Mouse (Mus musculus) intestine, postnatal 0 days (tissue): ENCODE data around the gene Mtch2. TPM values are rescaled to one million over a fixed set of nuclear protein-coding genes. Genes with fewer than 3 reads are reported as not detected.
"Not testable (repeated sequence)": the region's sequence is repeated elsewhere in the genome, so short reads cannot be mapped to it uniquely, and the experiment has no call there.

ENCODE experiments used
- ATAC-seq: fragments of 200-750 bp; cut with Nextera tagmentation; 2 replicates; pipeline ENCODE4 v1.8.0; 2017; ENCODE audit warnings: mild to moderate bottlenecking, moderate TSS enrichment, moderate library complexity
- H3K27ac ChIP-seq: fragments of 300-500 bp; sonication (generic); 2 replicates; pipeline ENCODE4 v1.5.1; 2014; ENCODE audit warnings: mild to moderate bottlenecking, low read depth, low read length, moderate library complexity
- H3K27me3 ChIP-seq: fragments of 300-500 bp; sonication (generic); replicated peaks from 2 replicates; pipeline ENCODE4 v1.6.1; 2014; ENCODE audit warnings: low read length, mixed read lengths; ENCODE audit not compliant: control insufficient read depth, insufficient read depth
- H3K36me3 ChIP-seq: fragments of 300-500 bp; sonication (generic); 2 replicates; pipeline ENCODE4 v1.6.1; 2014; ENCODE audit warnings: mild to moderate bottlenecking, moderate library complexity; ENCODE audit not compliant: control insufficient read depth, insufficient read depth
- H3K4me1 ChIP-seq: fragments of 300-500 bp; sonication (generic); replicated peaks from 2 replicates; pipeline ENCODE4 v1.6.1; 2014; ENCODE audit warnings: antibody characterized with exemption, low read length, mixed read lengths; ENCODE audit not compliant: control insufficient read depth, insufficient read depth
- H3K4me2 ChIP-seq: fragments of 300-500 bp; sonication (generic); replicated peaks from 2 replicates; pipeline ENCODE4 v1.6.1; 2014; ENCODE audit warnings: low read depth, mild to moderate bottlenecking, moderate library complexity
- H3K4me3 ChIP-seq: fragments of 300-500 bp; sonication (generic); 2 replicates; pipeline ENCODE4 v1.5.1; 2014; ENCODE audit warnings: low read depth, low read length
- H3K9ac ChIP-seq: fragments of 300-500 bp; sonication (generic); 2 replicates; pipeline ENCODE4 v1.6.1; 2014; ENCODE audit warnings: mild to moderate bottlenecking, low read depth, low read length
- H3K9me3 ChIP-seq: fragments of 300-500 bp; sonication (generic); 2 replicates; pipeline ENCODE4 v1.6.1; 2016; ENCODE audit warnings: mixed run types; ENCODE audit not compliant: control insufficient read depth
- CTCF ChIP-seq: sonication (generic); IDR thresholded peaks from 2 replicates; pipeline ENCODE4 v1.5.1; 2016; ENCODE audit warnings: low read depth, mild to moderate bottlenecking, control low read depth, antibody characterized with exemption, moderate library complexity
- WGBS: fragments of 180-500 bp; shearing (Covaris S2); extraction: QIAGEN DNeasy Blood & Tissue Kit; methylation state at CpG from one replicate; pipeline ENCODE4 v1.1.7; 2014; 5-methylcytosine and 5-hydroxymethylcytosine counted together
- polyA plus RNA-seq: library from polyadenylated mRNA; unstranded; fragments of >200 nt; fragmentation: Nextera tagmentation; extraction: Ambion mirVana; gene quantifications from 2 replicates; pipeline ENCODE4 v1.2.1, GENCODE M21; 2015

Mtch2 gene
- polyA plus RNA-seq, 1 experiment from 2014 or later, result 196 TPM

GRCm38 (mm10) chr2:90893673-90894298, 46.8 kb downstream of the Mtch2 start:
- Histone ChIP-seq H3K4me3 (no peak overlapping the region), H3K9ac (no peak overlapping the region), H3K27me3 (peaks cover 8% of the 10 kb centered on the region; the same call in 1 of the 2 replicates), H3K4me1 (peaks cover 4% of the 10 kb centered on the region; the same call in 1 of the 2 replicates), H3K36me3 (peaks cover 39% of the 10 kb centered on the region), H3K27ac (no peak overlapping the region), H3K4me2 (no peak overlapping the region), H3K9me3 (no peaks in the 10 kb centered on the region)
- TF ChIP-seq CTCF, result no peak
- no peak for ATAC-seq
- 65% methylated on average over 6 of the region's 6 CpGs for WGBS

GRCm38 (mm10) chr2:90894299-90894677, 47.3 kb downstream of the Mtch2 start:
- not testable (repeated sequence) for H3K4me1 ChIP-seq, H3K9me3 ChIP-seq, H3K27me3 ChIP-seq, ATAC-seq, H3K4me2 ChIP-seq, H3K27ac ChIP-seq, H3K9ac ChIP-seq, H3K4me3 ChIP-seq
- 79% methylated on average over 3 of the region's 3 CpGs for WGBS
- peaks cover 41% of the 10 kb centered on the region for H3K36me3 ChIP-seq

GRCm38 (mm10) chr2:90903398-90903797, 56.4 kb downstream of the Mtch2 start:
- H3K4me3 ChIP-seq, result peak overlapping the region; percentile 79
- H3K4me2 ChIP-seq, result peak overlapping the region; percentile 74
- WGBS, result 58% methylated on average over 2 of the region's 2 CpGs
- no peaks in the 10 kb centered on the region for H3K27me3 ChIP-seq
- peaks cover 9% of the 10 kb centered on the region for H3K4me1 ChIP-seq
- peaks cover 35% of the 10 kb centered on the region for H3K36me3 ChIP-seq
- no peaks in the 10 kb centered on the region for H3K9me3 ChIP-seq
- no peak overlapping the region for H3K27ac ChIP-seq
- TF ChIP-seq CTCF, result no peak
- ATAC-seq, result no peak
- H3K9ac ChIP-seq, result peak overlapping the region; percentile 89; the same call in 1 of the 2 replicates

GRCm38 (mm10) chr2:90904076-90904855, 57.3 kb downstream of the Mtch2 start, which contains the start of the genes Kbtbd4 and Ndufs3:
TSS of gene Kbtbd4 (plus strand) at chr2:90904740.
TSS of gene Ndufs3 (minus strand) at chr2:90904827.
- H3K4me2 ChIP-seq, result peak within 1 kb of the TSS; percentile 74
- under 1% methylated on average over 42 of the region's 43 CpGs for WGBS
- peaks cover 39% of the 10 kb centered on the region for H3K36me3 ChIP-seq
- peak within 1 kb of the TSS; percentile 79 for H3K4me3 ChIP-seq
- H3K27me3 ChIP-seq, result no peaks in the 10 kb centered on the region
- no peak for TF ChIP-seq CTCF
- no peaks in the 10 kb centered on the region for H3K9me3 ChIP-seq
- peaks cover 9% of the 10 kb centered on the region for H3K4me1 ChIP-seq
- peak within 1 kb of the TSS; percentile 84 for H3K27ac ChIP-seq
- peak; percentile 89 for ATAC-seq
- peak within 1 kb of the TSS; percentile 89 for H3K9ac ChIP-seq

- ATAC-seq, result peak; percentile 46
- 0% methylated on average over 21 of the region's 21 CpGs for WGBS
- no peak for TF ChIP-seq CTCF
- Histone ChIP-seq H3K27ac (peak overlapping the region; percentile 84), H3K4me1 (peaks cover 9% of the 10 kb centered on the region), H3K27me3 (no peaks in the 10 kb centered on the region), H3K9me3 (no peaks in the 10 kb centered on the region), H3K36me3 (peaks cover 45% of the 10 kb centered on the region), H3K9ac (peak overlapping the region; percentile 89), H3K4me3 (peak overlapping the region; percentile 79), H3K4me2 (peak overlapping the region; percentile 74)
Measured at GRCm38 (mm10) chr2:90904856-90905224, 57.9 kb downstream of the Mtch2 start.

GRCm38 (mm10) chr2:90906721-90907120, 59.8 kb downstream of the Mtch2 start:
- Histone ChIP-seq H3K27ac (no peak overlapping the region), H3K9ac (no peak overlapping the region), H3K4me1 (peaks cover 9% of the 10 kb centered on the region), H3K27me3 (no peaks in the 10 kb centered on the region), H3K36me3 (peaks cover 51% of the 10 kb centered on the region), H3K4me3 (no peak overlapping the region), H3K9me3 (no peaks in the 10 kb centered on the region), H3K4me2 (no peak overlapping the region)
- 75% methylated on average over 2 of the region's 2 CpGs for WGBS
- TF ChIP-seq CTCF, result no peak
- ATAC-seq, result no peak
